Mouse (Mus musculus): Measurements from ENCODE around the gene Sipa1l1.

Gene Sipa1l1

GRCm38 (mm10) chr12:82382932-82383331 is 213.8 kb downstream of the Sipa1l1 start:
- no peak for DNase-seq (ENCODE audit: low read depth)

DNA sequence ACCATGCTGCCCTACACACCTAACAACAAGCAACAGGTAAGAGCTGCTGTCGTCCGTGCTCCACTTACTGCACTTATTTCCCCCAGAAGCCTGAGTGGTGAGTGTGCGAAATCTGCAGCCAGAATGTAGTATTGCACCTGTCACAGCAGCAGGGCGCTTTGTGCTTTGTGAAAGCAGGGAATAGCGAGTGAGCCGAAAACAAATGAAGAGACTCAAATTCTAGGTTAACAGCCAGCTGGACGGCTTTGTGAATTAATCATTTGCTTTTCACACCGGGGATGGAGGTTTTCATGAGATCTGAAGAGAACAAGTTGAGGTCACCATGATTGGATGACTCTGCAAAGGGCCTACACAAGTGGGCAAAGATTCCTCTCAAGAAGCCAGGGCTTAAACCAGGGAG is 215.6 kb downstream of the Sipa1l1 start:
- no peak for DNase-seq (ENCODE audit: low read depth)

DNA sequence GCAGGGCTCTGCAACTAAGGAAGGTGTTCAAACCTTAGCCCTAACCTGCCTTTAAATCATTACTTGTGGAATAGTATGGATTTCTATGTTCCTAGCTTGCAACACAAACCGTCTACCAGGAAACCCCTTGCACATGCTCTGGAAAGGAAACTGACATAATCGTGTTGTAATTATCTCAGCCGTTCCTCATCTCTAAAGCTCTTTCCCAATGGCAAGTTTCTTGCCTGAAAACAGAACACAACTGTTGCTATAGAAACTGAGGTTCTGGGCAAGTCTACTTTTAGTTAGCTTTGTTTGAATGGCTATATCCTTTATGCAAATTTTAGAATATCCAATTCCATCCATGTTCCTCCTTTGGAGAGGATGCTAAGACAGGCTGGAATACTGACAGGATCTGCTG is 217.9 kb downstream of the Sipa1l1 start:
- no peak for DNase-seq (ENCODE audit: low read depth)

- DNase-seq (ENCODE audit: low read depth), result no peak
Observed at GRCm38 (mm10) chr12:82387647-82388046, 218.5 kb downstream of the Sipa1l1 start.

DNA sequence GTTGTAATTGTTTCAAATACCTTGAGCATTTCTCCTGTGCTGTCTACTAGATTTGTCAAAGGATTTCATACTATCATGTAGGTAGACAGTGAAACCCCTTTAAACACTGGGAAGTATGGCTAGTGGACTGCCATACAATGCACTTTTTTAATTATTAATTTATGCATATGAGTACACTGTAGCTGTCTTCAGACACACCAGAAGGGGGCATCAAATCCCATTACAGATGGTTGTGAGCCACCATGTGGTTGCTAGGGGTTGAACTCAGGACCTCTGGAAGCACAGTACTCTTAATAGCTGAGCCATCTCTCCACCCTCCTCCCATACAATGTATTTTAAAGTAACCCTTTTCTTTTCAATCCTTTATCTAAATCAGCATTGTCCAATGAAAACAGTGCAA is 219.0 kb downstream of the Sipa1l1 start:
- no peak for DNase-seq (ENCODE audit: low read depth)

GRCm38 (mm10) chr12:82394118-82394861 is 225.2 kb downstream of the Sipa1l1 start:
- DNase-seq (ENCODE audit: low read depth), result peak; percentile 27

GRCm38 (mm10) chr12:82395194-82395593 is 226.1 kb downstream of the Sipa1l1 start:
- DNase-seq (ENCODE audit: low read depth), result no peak

DNA sequence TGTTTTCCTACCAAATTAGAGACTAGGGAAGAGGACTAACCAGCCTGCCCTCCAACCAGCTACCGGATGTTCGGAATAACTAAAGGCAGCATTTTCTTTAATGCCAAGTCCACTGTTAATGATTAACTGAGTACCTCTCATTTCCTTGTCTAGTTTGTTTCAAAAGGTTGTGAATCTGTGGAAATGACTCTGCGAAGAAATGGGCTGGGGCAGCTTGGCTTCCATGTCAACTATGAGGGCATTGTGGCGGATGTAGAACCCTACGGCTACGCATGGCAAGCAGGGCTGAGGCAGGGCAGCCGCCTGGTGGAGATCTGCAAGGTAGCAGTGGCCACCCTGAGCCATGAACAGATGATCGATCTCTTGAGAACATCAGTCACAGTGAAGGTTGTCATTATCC is 228.1 kb downstream of the Sipa1l1 start:
- no peak for DNase-seq (ENCODE audit: low read depth)

DNA sequence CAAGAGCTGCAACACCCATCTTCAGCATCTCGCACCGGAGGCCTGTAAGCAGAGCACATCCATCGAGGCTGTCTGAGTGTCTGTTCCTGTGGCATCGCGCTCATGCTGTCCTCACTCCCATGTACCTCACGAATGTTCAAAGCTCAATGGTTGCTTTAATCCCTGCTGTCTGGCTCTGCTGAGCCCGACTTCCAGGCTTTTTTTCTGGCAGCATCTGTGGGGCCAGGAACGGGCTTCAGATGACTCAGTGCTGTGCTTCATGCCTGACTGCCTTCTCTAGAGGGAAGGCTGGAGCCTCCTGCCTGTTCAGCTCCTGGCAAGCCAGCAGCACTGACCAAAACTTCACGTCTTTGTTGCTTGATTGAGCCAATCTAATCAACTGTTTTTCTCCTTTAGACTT is 228.6 kb downstream of the Sipa1l1 start:
- no peak for DNase-seq (ENCODE audit: low read depth)

DNA sequence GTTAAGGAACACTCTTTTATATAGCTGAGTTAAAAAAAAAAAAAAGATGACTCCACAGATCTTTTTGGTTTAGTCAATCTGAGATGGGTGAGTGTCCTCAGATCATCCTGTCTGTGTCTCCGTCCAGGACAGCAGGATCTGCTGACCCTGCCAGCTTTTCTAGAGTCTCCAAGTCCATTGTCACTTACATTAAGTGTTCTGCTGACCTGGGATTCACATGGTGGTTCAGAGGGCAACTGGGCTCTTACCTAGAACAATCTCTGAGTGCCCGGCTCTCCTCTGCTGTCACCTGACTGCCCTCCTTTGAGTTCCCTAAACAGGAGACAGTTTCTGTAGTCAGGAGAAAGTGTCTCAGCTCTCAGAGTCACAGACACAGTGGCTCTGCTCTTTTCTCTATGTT is 229.8 kb downstream of the Sipa1l1 start:
- no peak for DNase-seq (ENCODE audit: low read depth)

GRCm38 (mm10) chr12:82399971-82400720 is 231.0 kb downstream of the Sipa1l1 start:
- DNase-seq (ENCODE audit: low read depth), result no peak

DNA sequence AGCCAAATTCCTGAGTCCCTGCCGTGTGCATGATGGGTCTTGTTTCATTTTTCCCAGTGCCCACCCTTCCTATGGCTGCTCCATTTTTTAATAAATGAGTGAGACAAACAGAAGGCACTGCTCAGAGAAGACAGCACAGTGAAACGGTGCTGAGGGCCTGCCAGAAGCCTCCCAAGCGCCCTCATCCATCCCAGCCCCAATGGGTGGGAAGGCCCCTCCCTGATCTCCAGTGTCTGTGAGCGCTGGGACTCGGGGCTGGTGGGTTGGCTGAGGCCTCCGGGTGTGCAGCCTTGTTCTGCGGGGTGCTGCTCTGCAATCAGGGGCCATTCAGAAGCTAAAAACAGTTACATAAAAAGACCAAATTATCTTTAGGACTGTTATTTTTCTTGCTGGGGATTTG is 231.7 kb downstream of the Sipa1l1 start:
- DNase-seq (ENCODE audit: low read depth), result no peak

GRCm38 (mm10) chr12:82401440-82401839 is 232.3 kb downstream of the Sipa1l1 start:
- DNase-seq (ENCODE audit: low read depth), result no peak

GRCm38 (mm10) chr12:82402635-82403034 is 233.5 kb downstream of the Sipa1l1 start:
- no peak for DNase-seq (ENCODE audit: low read depth)

- no peak for DNase-seq (ENCODE audit: low read depth)
Observed at GRCm38 (mm10) chr12:82407531-82408255, 238.6 kb downstream of the Sipa1l1 start.

- DNase-seq (ENCODE audit: low read depth), result no peak
Observed at GRCm38 (mm10) chr12:82408486-82408885, 239.4 kb downstream of the Sipa1l1 start.

GRCm38 (mm10) chr12:82409686-82410472 is 240.8 kb downstream of the Sipa1l1 start:
- DNase-seq (ENCODE audit: low read depth), result no peak

- no peak for DNase-seq (ENCODE audit: low read depth)
Observed at GRCm38 (mm10) chr12:82412291-82413032, 243.3 kb downstream of the Sipa1l1 start.

- no peak for DNase-seq (ENCODE audit: low read depth)
Observed at GRCm38 (mm10) chr12:82415690-82416364, 246.7 kb downstream of the Sipa1l1 start.

DNA sequence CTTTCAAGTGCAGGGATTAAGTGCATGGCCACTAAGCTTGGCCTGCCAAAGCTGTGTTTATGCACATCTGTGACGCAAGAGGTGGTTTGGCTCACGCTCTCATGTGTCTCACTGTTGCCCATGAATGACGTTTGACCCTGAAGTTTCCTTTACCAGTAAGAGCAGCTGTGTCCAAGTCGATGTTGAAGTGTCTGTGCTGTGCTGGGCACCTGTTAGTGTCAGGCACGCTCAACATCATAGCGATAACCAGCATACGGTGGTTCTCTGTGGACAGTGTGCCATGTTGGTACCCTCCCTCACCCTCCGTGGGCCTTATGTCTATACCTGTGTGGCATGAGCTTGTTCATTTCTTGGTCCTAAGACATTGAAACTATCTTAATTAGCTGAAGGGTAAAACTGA is 249.9 kb downstream of the Sipa1l1 start:
- no peak for DNase-seq (ENCODE audit: low read depth)

DNA sequence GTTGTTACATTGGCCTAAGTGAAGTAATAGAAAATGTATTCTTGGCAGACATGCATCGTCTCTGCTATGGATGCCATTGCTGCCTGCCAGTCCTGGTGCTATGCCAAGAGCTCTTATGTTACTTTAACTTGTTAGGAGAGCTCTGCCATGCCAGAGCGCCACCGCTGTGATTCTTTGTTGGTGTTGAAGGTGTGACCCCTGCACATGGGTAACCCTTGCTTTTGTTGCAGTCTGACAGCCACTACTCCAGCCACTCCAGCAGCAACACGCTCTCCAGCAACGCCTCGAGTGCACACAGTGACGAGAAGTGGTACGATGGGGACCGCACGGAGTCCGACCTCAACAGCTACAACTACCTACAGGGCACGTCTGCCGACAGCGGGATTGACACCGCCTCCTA is 255.7 kb downstream of the Sipa1l1 start:
- no peak for DNase-seq (ENCODE audit: low read depth)
